Comparison of ENCODE assay signal across 9 mouse cellular contexts in the genomic region with DNA sequence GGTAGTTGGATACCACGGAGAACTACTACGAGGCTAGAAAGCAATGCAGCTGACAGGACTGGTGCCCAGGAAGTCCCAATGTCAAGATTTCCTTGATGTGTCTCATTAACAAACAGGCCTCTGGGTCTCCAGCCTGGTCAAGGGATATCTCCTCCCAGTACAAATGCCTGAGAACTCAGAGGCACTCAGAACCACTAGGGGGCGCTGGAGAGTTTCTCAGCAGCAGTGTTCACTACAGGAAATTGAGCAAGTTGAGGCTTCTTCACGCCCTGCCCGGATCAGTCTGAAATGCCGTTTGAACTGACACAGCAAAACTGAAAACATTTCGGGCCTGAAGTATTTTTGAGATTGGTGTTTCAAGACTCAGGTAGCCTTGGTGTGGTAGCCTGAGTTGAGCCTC. TPM values are rescaled to one million over a fixed set of nuclear protein-coding genes. Genes with fewer than 3 reads are reported as not detected.
DNase-seq lines count a peak whose midpoint lies in the region; ATAC-seq and TF ChIP-seq lines count a peak whose summit lies in the region.
"Had no signal": no experiment of that assay in that cellular context is flagged by ENCODE, and none has a peak within 500 bp of the region (broad histone marks: within the 10 kb centered on the region; RNA-seq: fewer than 3 reads in every experiment).

No protein-coding gene starts in this region.

- DNase-seq in brain, embryonic 14.5 days (ENCODE audit: low read depth): peak; percentile 91
- peak; percentile 21 for DNase-seq in fat pad, adult 2 months (ENCODE audit: extremely low read depth, low read depth, low spot score)
- peak; percentile 73 to 93 for DNase-seq in layer of hippocampus, adult 18-20 months (ENCODE audit: low spot score in 2 of 2)
- peak; percentile 92 for DNase-seq in retina, postnatal 1 day
- DNase-seq in urinary bladder, adult 18-20 months (ENCODE audit: low spot score in 2 of 2): peak; percentile 77 to 90

- H3K36me3 ChIP-seq in ES-Bruce4 (ENCODE audit: control insufficient read depth, insufficient read depth, low read length, poor library complexity, severe bottlenecking): no peaks in the 10 kb centered on the region
- H3K36me3 ChIP-seq in heart, embryonic 11.5 days (ENCODE audit: control insufficient read depth, insufficient read depth, low read length): no peaks in the 10 kb centered on the region
- H3K36me3 ChIP-seq in lung, embryonic 16.5 days (ENCODE audit: control insufficient read depth, insufficient read depth, low read length): no peaks in the 10 kb centered on the region

- H3K4me2 ChIP-seq in heart, embryonic 11.5 days: 0 out of 2 replicates have a peak overlapping the region, but pooled peaks have one; percentile 6
- 0 out of 2 replicates have a peak overlapping the region, but pooled peaks have one; percentile 11 for H3K4me2 ChIP-seq in lung, embryonic 16.5 days (ENCODE audit: low read depth, low read length)

- no peak overlapping the region for H3K27ac ChIP-seq in ES-Bruce4 (ENCODE audit: insufficient read depth, low read length)
- H3K27ac ChIP-seq in heart, embryonic 11.5 days (ENCODE audit: low read depth, low read length): no peak overlapping the region
- H3K27ac ChIP-seq in lung, embryonic 16.5 days (ENCODE audit: low read length): no peak overlapping the region

- 2% methylated on average over 7 of the region's 7 CpGs for WGBS in heart, embryonic 11.5 days (ENCODE audit: insufficient replicate concordance)
- WGBS in lung, embryonic 16.5 days: under 1% methylated on average over 7 of the region's 7 CpGs

- H3K4me3 ChIP-seq in ES-Bruce4 (ENCODE audit: low read depth, low read length): no peak overlapping the region
- no peak overlapping the region for H3K4me3 ChIP-seq in heart, embryonic 11.5 days (ENCODE audit: low read depth, low read length)
- no peak overlapping the region for H3K4me3 ChIP-seq in lung, embryonic 16.5 days (ENCODE audit: low read length)
- H3K4me3 ChIP-seq: megakaryocyte, embryonic 14.5 days had no signal

- H3K9ac ChIP-seq in ES-Bruce4 (ENCODE audit: low read depth, poor library complexity, severe bottlenecking): no peak overlapping the region
- no peak overlapping the region for H3K9ac ChIP-seq in heart, embryonic 11.5 days (ENCODE audit: low read depth, low read length)
- no peak overlapping the region for H3K9ac ChIP-seq in lung, embryonic 16.5 days (ENCODE audit: low read length)

- H3K4me1 ChIP-seq in ES-Bruce4 (ENCODE audit: control insufficient read depth, insufficient read depth, low read length): no peaks in the 10 kb centered on the region
- H3K4me1 ChIP-seq in heart, embryonic 11.5 days (ENCODE audit: control insufficient read depth, insufficient read depth, low read length): peaks cover 22% of the 10 kb centered on the region
- H3K4me1 ChIP-seq in lung, embryonic 16.5 days (replicated peaks; ENCODE audit: control insufficient read depth, insufficient read depth, low read length): peaks cover 6% of the 10 kb centered on the region; the same call in 1 of the 2 replicates

- peaks cover 7% of the 10 kb centered on the region; the same call in 1 of the 2 replicates for H3K27me3 ChIP-seq in ES-Bruce4 (ENCODE audit: control insufficient read depth, insufficient read depth, low read length, poor library complexity, severe bottlenecking)
- peaks cover 16% of the 10 kb centered on the region for H3K27me3 ChIP-seq in heart, embryonic 11.5 days (ENCODE audit: control insufficient read depth, insufficient read depth, low read length)
- peaks cover 30% of the 10 kb centered on the region for H3K27me3 ChIP-seq in lung, embryonic 16.5 days (ENCODE audit: control insufficient read depth, insufficient read depth, low read depth, low read length)

- no peak for TF ChIP-seq POLR2A in ES-Bruce4 (IDR thresholded peaks at IDR 0.05; ENCODE audit: insufficient read depth, low read length)
- TF ChIP-seq POLR2A in brain, embryonic 14.5 days (IDR thresholded peaks at IDR 0.05; ENCODE audit: borderline replicate concordance, extremely low read depth, insufficient read depth, insufficient read length, poor library complexity, severe bottlenecking): no peak

- peak; percentile 89 for TF ChIP-seq CTCF in ES-Bruce4 (IDR thresholded peaks at IDR 0.05; ENCODE audit: low read depth, low read length)
- peak; percentile 91 for TF ChIP-seq CTCF in brain, embryonic 14.5 days (IDR thresholded peaks at IDR 0.05; ENCODE audit: borderline replicate concordance, extremely low read depth, insufficient read depth, insufficient read length)

- no peak for TF ChIP-seq EP300 in ES-Bruce4 (IDR thresholded peaks at IDR 0.05; ENCODE audit: insufficient read depth, low read depth, low read length)

- H3K9me3 ChIP-seq in ES-Bruce4 (replicated peaks; ENCODE audit: control insufficient read depth, insufficient read depth, low read length, poor library complexity, severe bottlenecking): no peaks in the 10 kb centered on the region
- no peaks in the 10 kb centered on the region for H3K9me3 ChIP-seq in heart, embryonic 11.5 days (replicated peaks; ENCODE audit: control insufficient read depth, low read length)
- H3K9me3 ChIP-seq in lung, embryonic 16.5 days (ENCODE audit: control insufficient read depth, low read length): no peaks in the 10 kb centered on the region

- no peak for ATAC-seq in heart, embryonic 11.5 days (replicated peaks; ENCODE audit: insufficient number of reproducible peaks, low FRiP score, low TSS enrichment)
- ATAC-seq in lung, embryonic 16.5 days (ENCODE audit: low read depth): peak; percentile 42

RNA-seq across cellular contexts. Expression of a gene that starts 1.5 kb away (rescaled TPM):
- polyA plus RNA-seq in ES-Bruce4 (2011; ENCODE audit: insufficient read depth, insufficient read length, low read depth, missing spikeins): 0.59 and 1.0 TPM in 2 replicates
- polyA plus RNA-seq in brain, embryonic 14.5 days (2012; rRNA removed): 2.1 and 3.2 TPM in 2 replicates
- 9.4 and 12.9 TPM in 2 replicates for polyA plus RNA-seq in heart, embryonic 11.5 days (2014; fragmentation: Nextera tagmentation; extraction: Ambion mirVana)
- total RNA-seq in layer of hippocampus, adult 18-20 months (2021): 1 to 10 TPM in 1 of 2 experiments, under 1 TPM in 1; 0.91 to 1.5 TPM
- 25.7 and 26.5 TPM in 2 replicates for polyA plus RNA-seq in lung, embryonic 16.5 days (2015; fragmentation: Nextera tagmentation; extraction: Ambion mirVana)

Comparison
In these comparisons a context has a peak if more than half of its experiments do, and no peak if none do; other contexts are left out.
1. DNase-seq: peak in every context shown above with its lines; median percentile 92 in retina, postnatal 1 day; 91 in brain, embryonic 14.5 days; 84 in urinary bladder, adult 18-20 months; 83 in layer of hippocampus, adult 18-20 months; 21 in fat pad, adult 2 months.